Mouse (Mus musculus) macrophage (primary cell): ENCODE results near the gene Rab15. TPM values are rescaled to one million over a fixed set of nuclear protein-coding genes. Genes with fewer than 3 reads are reported as not detected.

Experiments
- H3K27ac ChIP-seq: fragments of 350-480 bp; formaldehyde crosslinking; 2 replicates; pipeline ENCODE4 v1.9.0; 2021
- H3K36me3 ChIP-seq: fragments of 350-480 bp; formaldehyde crosslinking; 2 replicates; pipeline ENCODE4 v1.9.0; 2021; ENCODE audit errors: inconsistent target
- H3K4me3 ChIP-seq: fragments of 350-480 bp; formaldehyde crosslinking; 2 replicates; pipeline ENCODE4 v1.9.0; 2021; ENCODE audit errors: inconsistent target
- H3K79me2 ChIP-seq: fragments of 350-480 bp; formaldehyde crosslinking; 2 replicates; pipeline ENCODE4 v1.9.0; 2021; ENCODE audit errors: inconsistent target
- WGBS: methylation state at CpG from one replicate; pipeline ENCODE4 v1.1.7; 2026; ENCODE audit warnings: inconsistent platforms; ENCODE audit not compliant: missing documents; 5-methylcytosine and 5-hydroxymethylcytosine counted together
- polyA plus RNA-seq: library from polyadenylated mRNA; stranded (reverse); fragments of 250-400 nt; gene quantifications from 3 replicates; pipeline ENCODE4 v1.2.4, GENCODE M21; 2018; ENCODE audit warnings: inconsistent platforms

The Rab15 gene
- polyA plus RNA-seq, 1 experiment from 2014 or later = 1.7 TPM

DNA sequence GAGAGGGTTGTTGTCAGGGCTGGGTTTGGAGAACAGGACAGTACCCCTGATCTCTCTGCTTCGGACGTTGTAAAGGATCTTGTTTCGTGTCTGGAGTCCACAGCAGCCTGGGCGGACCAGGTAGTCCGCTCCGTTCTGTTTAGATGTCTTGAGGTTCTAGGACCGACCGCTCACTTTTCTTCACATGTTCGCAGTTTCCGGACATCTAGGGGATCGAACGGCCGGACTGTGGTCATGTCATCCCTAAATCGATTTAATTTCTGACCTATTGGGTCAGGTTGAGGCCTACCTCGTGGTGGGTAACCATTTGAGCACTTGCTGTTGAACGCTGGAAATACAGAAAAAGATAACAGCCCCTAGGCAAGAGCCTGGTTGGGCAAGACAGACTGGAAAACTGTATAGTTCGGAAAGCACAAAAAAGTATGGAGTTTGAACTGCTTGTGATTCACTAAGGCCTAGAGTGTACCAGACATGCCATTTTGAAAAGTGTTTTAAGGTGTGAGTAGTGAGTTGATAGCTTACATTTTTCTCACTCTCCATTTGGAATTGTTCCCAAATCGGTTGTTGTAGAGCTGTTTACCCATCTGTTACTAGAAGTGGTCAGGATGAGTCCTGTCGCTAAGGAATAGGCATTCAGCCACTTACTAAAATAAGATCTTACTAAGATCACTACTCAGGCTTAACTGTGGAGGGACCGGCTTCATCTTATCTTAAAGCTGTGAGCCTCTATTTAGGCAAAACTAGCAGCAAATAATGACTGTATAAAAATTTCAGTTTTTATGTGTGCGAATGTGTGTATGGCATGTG is 15.3 kb upstream of the Rab15 start:
- H3K4me3 ChIP-seq = peak overlapping the region; percentile 89
- H3K27ac ChIP-seq = peak overlapping the region; percentile 43
- WGBS = 14% methylated on average over 21 of the region's 21 CpGs
- no peaks in the 10 kb centered on the region for H3K36me3 ChIP-seq
- peaks cover 7% of the 10 kb centered on the region; the same call in 1 of the 2 replicates for H3K79me2 ChIP-seq

DNA sequence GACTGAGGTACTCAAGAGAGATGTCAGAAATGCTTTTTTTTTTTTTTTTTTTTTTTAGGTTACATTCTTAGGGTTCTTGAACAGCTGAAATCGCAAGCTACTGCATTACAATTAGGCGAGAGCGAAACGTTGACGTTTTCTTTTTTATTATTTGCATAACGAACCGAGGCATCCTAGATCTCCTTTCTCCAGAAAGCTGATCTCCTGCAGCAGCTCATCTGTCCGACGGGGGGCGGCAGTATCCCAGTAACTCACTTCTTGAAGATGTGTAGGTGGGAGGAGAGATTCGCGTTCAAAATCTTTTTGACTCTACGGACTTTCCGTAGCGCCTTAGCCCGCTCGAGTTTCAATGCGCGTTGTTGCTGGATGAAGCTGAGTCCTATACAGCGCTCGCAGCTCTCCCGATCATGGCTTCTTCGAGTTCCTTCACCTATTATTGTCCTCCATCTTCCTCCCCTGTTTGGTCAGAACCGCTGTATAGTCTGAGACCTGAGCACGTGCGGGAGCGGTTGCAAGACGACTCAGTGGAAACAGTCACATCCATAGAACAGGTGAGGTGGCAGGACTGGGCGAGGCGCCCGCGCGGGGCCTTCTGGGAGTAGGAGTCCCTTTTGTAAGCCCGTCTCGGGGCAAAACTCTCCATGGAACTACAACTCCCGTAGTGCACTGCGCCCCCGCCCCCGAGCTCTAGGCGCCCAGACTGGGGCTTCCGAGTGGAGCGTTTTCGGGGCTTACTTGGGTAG is 14.6 kb upstream of the Rab15 start:
- Histone ChIP-seq H3K36me3 (no peaks in the 10 kb centered on the region), H3K79me2 (peaks cover 7% of the 10 kb centered on the region; the same call in 1 of the 2 replicates), H3K27ac (peak overlapping the region; percentile 43), H3K4me3 (peak overlapping the region; percentile 89)
- WGBS = 0% methylated on average over 41 of the region's 43 CpGs

GRCm38 (mm10) chr12:76832704-76833103 is 10.0 kb upstream of the Rab15 start:
- Histone ChIP-seq H3K27ac (no peak overlapping the region), H3K4me3 (no peak overlapping the region), H3K79me2 (no peaks in the 10 kb centered on the region), H3K36me3 (no peaks in the 10 kb centered on the region)
- WGBS = 10% methylated on average over 3 of the region's 3 CpGs

DNA sequence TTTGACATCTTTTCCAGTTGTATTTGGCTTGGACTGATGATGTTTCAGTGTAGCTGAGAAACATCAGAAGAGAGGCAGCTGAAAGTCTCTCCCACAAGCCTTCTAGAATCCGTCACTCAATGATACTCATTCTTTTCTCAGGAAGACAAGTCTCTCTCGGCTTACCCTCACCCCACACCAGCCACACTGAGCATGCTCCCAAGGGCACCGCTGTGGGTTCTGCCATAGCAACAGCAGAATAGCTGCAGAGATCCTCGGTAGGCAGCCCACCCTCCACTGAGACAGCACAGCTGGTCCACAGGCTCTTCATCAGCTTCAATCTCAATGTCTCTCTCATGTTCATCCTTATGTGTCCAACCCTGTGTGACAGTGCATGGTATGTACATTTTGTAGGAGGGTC is 2.6 kb upstream of the Rab15 start:
- Histone ChIP-seq H3K79me2 (no peaks in the 10 kb centered on the region), H3K27ac (no peak overlapping the region), H3K4me3 (no peak overlapping the region), H3K36me3 (no peaks in the 10 kb centered on the region)
- 94% methylated on average over 4 of the region's 4 CpGs for WGBS

DNA sequence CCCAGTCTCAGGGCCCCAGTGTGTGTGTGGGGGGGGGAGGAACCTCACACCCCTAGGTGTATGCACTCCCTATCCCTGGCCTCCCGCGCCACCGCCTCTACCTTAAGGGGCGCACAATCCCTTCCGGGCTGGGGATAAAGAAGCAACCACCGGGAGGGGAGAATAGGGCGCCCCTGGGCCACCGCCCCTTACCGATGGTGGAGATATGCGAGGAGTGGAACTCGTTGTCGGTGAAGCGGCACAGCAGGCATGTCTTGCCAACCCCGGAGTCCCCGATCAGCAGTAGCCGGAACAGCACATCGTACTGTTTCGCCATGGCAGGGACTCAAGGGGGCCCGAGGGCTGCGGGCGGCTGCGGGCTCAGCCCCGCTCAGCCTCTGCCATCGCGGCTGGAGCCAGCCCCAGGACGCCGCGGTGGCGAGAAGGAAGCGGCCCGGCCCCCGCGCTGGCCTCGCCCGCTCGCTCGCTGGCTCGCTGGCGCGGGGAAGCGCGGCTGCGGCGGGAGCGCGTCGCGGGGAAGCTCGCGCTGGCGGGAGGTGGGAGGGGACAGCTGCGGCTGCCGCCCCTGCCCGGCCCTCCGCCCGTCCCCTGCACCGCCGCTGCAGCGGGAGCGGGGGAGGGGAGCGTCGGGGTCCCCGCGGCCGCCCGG is 582 bp downstream of the Rab15 start:
- no peak overlapping the region for H3K27ac ChIP-seq
- H3K36me3 ChIP-seq = no peaks in the 10 kb centered on the region
- H3K79me2 ChIP-seq = no peaks in the 10 kb centered on the region
- WGBS = 5% methylated on average over 51 of the region's 66 CpGs
- no peak overlapping the region for H3K4me3 ChIP-seq

GRCm38 (mm10) chr12:76820615-76821014 is 2.1 kb downstream of the Rab15 start:
- Histone ChIP-seq H3K4me3 (no peak overlapping the region), H3K79me2 (no peaks in the 10 kb centered on the region), H3K27ac (no peak overlapping the region), H3K36me3 (no peaks in the 10 kb centered on the region)
- WGBS = 84% methylated on average over 4 of the region's 4 CpGs

- no peak overlapping the region for H3K4me3 ChIP-seq
- 88% methylated on average over 6 of the region's 6 CpGs for WGBS
- no peak overlapping the region for H3K27ac ChIP-seq
- H3K79me2 ChIP-seq = no peaks in the 10 kb centered on the region
- H3K36me3 ChIP-seq = no peaks in the 10 kb centered on the region
Measured at GRCm38 (mm10) chr12:76819816-76820215, 2.9 kb downstream of the Rab15 start.

DNA sequence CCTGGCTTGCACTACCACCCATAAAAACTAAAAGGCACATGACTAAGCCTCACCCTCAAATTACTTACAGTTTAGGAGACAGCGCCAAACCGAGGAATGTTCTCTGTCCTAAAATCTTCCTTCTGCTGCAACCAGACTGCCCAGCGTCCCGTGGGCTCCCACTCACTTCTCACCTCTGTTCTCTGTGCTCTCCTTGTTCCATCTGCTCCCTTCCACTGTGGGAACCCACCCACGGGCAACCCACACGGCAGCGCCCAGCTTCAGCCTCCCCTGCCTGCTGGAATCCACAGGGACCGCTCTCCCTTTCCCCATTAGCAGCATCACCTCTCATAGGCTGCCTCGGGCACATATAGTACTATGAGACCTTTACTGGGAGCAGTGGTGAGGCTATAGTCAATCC is 3.8 kb downstream of the Rab15 start:
- H3K36me3 ChIP-seq = no peaks in the 10 kb centered on the region
- no peaks in the 10 kb centered on the region for H3K79me2 ChIP-seq
- no peak overlapping the region for H3K27ac ChIP-seq
- 91% methylated on average over 9 of the region's 9 CpGs for WGBS
- no peak overlapping the region for H3K4me3 ChIP-seq

GRCm38 (mm10) chr12:76818120-76818519 is 4.6 kb downstream of the Rab15 start:
- 92% methylated on average over 4 of the region's 4 CpGs for WGBS
- no peaks in the 10 kb centered on the region for H3K36me3 ChIP-seq

DNA sequence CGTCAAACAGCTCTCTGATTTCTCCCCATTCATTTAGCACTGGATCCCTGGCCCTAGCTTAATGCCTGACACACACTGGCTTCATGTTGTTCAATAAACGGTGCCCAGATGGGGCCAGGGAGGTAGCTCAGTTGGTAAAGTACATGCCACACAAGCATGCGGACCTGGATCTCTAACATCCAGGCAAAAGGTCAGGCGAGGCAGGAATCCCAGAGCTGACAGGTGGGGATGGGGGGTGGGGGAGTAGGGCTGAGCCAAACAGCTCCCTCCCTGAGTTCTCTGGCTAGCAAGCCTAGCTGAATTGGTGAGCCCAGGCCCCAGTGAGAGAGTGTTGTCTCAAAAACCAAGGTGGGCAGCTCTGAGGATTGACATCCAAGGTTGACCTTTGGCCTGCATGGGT is 5.5 kb downstream of the Rab15 start:
- Histone ChIP-seq H3K27ac (no peak overlapping the region), H3K79me2 (no peaks in the 10 kb centered on the region), H3K4me3 (no peak overlapping the region), H3K36me3 (no peaks in the 10 kb centered on the region)
- 91% methylated on average over 4 of the region's 4 CpGs for WGBS

More at GRCm38 (mm10) chr12:76818120-76818519, 4.6 kb downstream of the Rab15 start:
- Histone ChIP-seq H3K4me3 (no peak overlapping the region), H3K79me2 (no peaks in the 10 kb centered on the region), H3K27ac (no peak overlapping the region)

GRCm38 (mm10) chr12:76816720-76817119 is 6.0 kb downstream of the Rab15 start:
- H3K4me3 ChIP-seq = no peak overlapping the region
- H3K27ac ChIP-seq = no peak overlapping the region
- H3K79me2 ChIP-seq = no peaks in the 10 kb centered on the region
- no peaks in the 10 kb centered on the region for H3K36me3 ChIP-seq
- WGBS = 47% methylated on average over 3 of the region's 4 CpGs

DNA sequence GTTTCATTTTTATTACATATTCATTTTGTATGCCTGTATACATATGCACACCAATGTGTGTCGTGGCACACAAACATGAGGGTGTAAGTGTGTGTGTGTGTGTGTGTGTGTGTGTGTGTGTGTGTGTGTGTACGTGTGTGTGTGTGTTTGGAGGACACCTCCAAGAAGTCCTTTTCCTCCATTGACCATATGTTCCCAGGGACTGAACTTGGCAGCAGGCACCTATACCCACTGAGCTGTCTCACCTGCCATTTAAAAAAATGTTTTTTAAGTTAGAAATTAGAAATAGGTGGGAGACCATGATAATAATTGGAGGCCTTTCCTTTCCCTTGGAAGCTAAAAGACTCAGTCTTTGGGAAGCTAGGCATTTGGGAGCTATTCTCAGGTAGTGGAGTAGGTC is 8.6 kb downstream of the Rab15 start:
- no peak overlapping the region for H3K4me3 ChIP-seq
- no peak overlapping the region for H3K27ac ChIP-seq
- 90% methylated on average over 1 of the region's 2 CpGs for whole genome bisulfite sequencing
- no peaks in the 10 kb centered on the region for H3K36me3 ChIP-seq
- H3K79me2 ChIP-seq = no peaks in the 10 kb centered on the region

DNA sequence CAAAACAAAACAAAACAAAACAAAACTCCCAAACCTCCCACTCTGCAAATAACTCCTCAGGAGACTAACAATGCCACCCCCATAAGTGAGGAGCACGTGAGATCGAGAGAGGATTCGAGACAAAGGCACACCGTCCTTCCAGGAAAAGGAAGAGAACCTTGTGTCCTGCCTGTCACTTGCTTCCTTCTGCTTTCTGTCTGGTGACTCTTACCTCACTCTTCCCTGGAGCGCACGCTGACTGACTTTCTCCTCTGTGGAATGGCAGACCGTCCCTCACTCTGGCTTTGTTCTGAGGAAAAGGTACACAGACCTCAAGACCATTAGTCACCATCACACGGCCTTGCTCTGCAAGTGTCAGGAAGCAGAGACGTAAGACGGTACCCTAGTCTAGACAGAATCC is 9.2 kb downstream of the Rab15 start:
- no peak overlapping the region for H3K27ac ChIP-seq
- no peak overlapping the region for H3K4me3 ChIP-seq
- H3K36me3 ChIP-seq = no peaks in the 10 kb centered on the region
- WGBS = 32% methylated on average over 10 of the region's 10 CpGs
- H3K79me2 ChIP-seq = no peaks in the 10 kb centered on the region

DNA sequence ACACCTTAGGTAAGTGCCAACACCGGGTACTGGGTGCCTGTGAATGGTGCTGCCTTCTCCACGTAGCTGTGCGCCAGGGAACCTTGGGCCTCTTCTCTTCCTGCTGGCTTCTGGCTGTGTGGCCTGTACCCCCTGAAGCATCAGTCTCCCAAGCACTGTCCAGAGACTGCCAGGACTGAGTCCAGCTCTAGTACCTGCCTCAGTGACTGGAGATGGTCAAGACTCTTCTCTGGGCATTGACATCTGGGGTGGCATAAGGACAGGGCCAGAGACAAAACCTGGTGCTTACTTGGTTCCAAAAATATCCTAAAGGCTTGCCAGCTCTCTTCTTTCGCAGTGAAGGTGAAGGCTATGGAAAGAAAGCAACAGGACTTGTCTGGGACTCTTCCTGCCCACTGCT is 11.7 kb downstream of the Rab15 start:
- no peak overlapping the region for H3K4me3 ChIP-seq
- H3K27ac ChIP-seq = no peak overlapping the region
- H3K79me2 ChIP-seq = no peaks in the 10 kb centered on the region
- H3K36me3 ChIP-seq = no peaks in the 10 kb centered on the region
- WGBS = 92% methylated on average over 4 of the region's 4 CpGs

GRCm38 (mm10) chr12:76810491-76810890 is 12.2 kb downstream of the Rab15 start:
- Histone ChIP-seq H3K4me3 (no peak overlapping the region), H3K79me2 (no peaks in the 10 kb centered on the region), H3K27ac (no peak overlapping the region), H3K36me3 (no peaks in the 10 kb centered on the region)
- 95% methylated on average over 5 of the region's 5 CpGs for WGBS
